Mouse (Mus musculus): Measurements from ENCODE around the gene Nlrp6. TPM values are rescaled to one million over a fixed set of nuclear protein-coding genes. Genes with fewer than 3 reads are reported as not detected.

Gene Nlrp6
- polyA plus RNA-seq, 1 experiment = not detected

DNA sequence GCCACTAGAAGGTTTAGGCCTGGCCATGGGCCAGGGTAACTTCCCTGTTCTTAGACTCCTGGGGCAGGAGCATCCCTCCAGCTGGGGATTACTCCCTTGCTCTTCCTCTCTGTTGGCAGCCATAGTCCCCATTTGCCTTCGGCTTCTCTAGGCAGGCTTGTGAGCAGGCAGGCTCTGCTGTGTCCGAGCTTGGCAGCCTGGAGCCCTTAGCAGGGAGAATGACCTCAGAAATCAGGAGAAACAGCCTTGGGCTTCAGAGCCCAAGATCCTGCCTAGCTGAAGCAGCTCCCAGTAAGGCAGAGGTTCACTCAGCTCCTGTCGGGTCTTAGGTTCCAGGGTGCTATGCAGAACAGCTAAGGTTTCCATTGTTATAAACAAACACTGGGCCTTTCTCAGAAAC, 21.6 kb upstream of the Nlrp6 start:
- H3K9me3 ChIP-seq (replicated peaks; ENCODE audit: control insufficient read depth, insufficient read depth, low read length, poor library complexity, severe bottlenecking) = no peaks in the 10 kb centered on the region
- no peak overlapping the region for H3K27ac ChIP-seq (ENCODE audit: insufficient read depth, low read length)
- TF ChIP-seq POLR2A (IDR thresholded peaks at IDR 0.05; ENCODE audit: insufficient read depth, low read length) (no peak), CTCF (IDR thresholded peaks at IDR 0.05; ENCODE audit: low read depth, low read length) (no peak), EP300 (IDR thresholded peaks at IDR 0.05; ENCODE audit: insufficient read depth, low read depth, low read length) (no peak)
- no peaks in the 10 kb centered on the region for H3K27me3 ChIP-seq (ENCODE audit: control insufficient read depth, insufficient read depth, low read length, poor library complexity, severe bottlenecking)
- no peaks in the 10 kb centered on the region for H3K4me1 ChIP-seq (ENCODE audit: control insufficient read depth, insufficient read depth, low read length)
- H3K9ac ChIP-seq (ENCODE audit: low read depth, poor library complexity, severe bottlenecking) = no peak overlapping the region
- H3K4me3 ChIP-seq (ENCODE audit: low read depth, low read length) = no peak overlapping the region
- H3K36me3 ChIP-seq (ENCODE audit: control insufficient read depth, insufficient read depth, low read length, poor library complexity, severe bottlenecking) = peaks cover 9% of the 10 kb centered on the region

DNA sequence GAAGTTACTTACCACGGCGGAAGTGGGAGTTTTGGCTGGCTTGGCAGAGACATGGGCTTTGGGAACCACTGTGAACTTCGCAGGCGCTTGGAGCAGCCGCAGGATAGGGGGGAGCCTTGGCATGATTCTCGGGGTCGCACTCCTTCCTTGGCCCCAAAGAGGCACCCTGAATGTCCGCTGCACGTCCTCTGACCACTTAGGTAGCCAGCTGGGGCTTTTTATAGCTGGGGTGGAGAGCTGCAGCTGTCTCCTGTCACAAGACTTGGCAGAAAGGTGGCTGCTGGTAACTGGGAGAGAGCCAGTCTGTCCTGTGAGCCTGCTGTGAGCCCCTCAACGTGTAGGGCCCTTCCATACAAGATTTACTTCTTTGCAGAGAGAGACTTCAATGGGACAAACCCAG, 20.5 kb upstream of the Nlrp6 start, which contains the start of gene Cox8b:
Gene Cox8b, minus strand, starts transcription at position 227 of the 400 bp plus-strand sequence.
- H3K36me3 ChIP-seq (ENCODE audit: control insufficient read depth, insufficient read depth, low read length, poor library complexity, severe bottlenecking) = peaks cover 5% of the 10 kb centered on the region
- no peak for TF ChIP-seq POLR2A (IDR thresholded peaks at IDR 0.05; ENCODE audit: insufficient read depth, low read length)
- no peak for TF ChIP-seq EP300 (IDR thresholded peaks at IDR 0.05; ENCODE audit: insufficient read depth, low read depth, low read length)
- no peak for TF ChIP-seq CTCF (IDR thresholded peaks at IDR 0.05; ENCODE audit: low read depth, low read length)
- no peak within 1 kb of the TSS; the same call in 1 of the 2 replicates for H3K9ac ChIP-seq (ENCODE audit: low read depth, poor library complexity, severe bottlenecking)
- no peaks in the 10 kb centered on the region for H3K9me3 ChIP-seq (replicated peaks; ENCODE audit: control insufficient read depth, insufficient read depth, low read length, poor library complexity, severe bottlenecking)
- no peak within 1 kb of the TSS for H3K27ac ChIP-seq (ENCODE audit: insufficient read depth, low read length)
- no peaks in the 10 kb centered on the region for H3K27me3 ChIP-seq (ENCODE audit: control insufficient read depth, insufficient read depth, low read length, poor library complexity, severe bottlenecking)
- no peaks in the 10 kb centered on the region for H3K4me1 ChIP-seq (ENCODE audit: control insufficient read depth, insufficient read depth, low read length)
- H3K4me3 ChIP-seq (ENCODE audit: low read depth, low read length) = no peak within 1 kb of the TSS

DNA sequence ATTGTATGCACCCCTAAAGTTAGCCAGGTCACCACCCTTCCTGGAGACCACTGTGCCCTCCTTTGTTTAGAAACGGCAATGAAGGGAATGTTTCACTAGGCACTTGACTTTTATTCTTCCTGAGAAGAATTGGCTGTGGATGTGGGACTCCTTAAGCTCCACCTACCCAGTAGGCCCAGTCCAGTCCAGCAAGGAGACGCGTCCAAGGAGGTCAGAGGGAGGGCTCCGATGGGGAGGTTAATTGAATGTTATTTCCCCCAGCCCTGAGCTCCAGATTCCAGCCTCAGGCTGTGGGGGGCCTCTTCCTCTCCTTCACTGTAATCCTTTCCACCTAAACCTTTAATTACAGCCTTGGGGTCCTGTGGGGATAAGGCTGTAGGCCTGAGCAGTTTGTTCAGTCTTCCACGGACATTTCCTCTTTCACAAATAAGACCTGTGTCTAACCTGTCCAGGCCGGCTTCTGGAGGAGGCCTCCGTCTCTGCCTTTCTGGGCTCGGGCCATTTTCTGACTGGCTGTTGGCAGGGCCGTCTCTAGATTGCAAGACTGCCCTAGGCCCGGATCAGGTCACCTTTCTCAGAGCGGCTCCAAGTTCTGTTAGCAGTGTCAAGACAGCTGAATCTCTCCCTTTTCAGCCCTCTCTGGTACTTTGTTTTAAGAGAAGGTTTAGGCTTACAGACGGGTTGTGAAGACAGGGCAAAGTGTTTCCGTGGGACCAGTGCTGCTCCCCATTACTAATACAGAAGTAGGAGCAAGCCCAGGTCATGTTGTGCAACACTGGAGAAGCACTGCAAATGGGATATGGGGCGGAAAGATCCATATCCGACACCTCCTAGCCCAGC, 18.4 kb upstream of the Nlrp6 start:
- Histone ChIP-seq H3K9me3 (replicated peaks; ENCODE audit: control insufficient read depth, insufficient read depth, low read length, poor library complexity, severe bottlenecking) (no peaks in the 10 kb centered on the region), H3K4me3 (ENCODE audit: low read depth, low read length) (no peak overlapping the region), H3K4me1 (ENCODE audit: control insufficient read depth, insufficient read depth, low read length) (no peaks in the 10 kb centered on the region), H3K27me3 (ENCODE audit: control insufficient read depth, insufficient read depth, low read length, poor library complexity, severe bottlenecking) (no peaks in the 10 kb centered on the region), H3K36me3 (ENCODE audit: control insufficient read depth, insufficient read depth, low read length, poor library complexity, severe bottlenecking) (peaks cover 3% of the 10 kb centered on the region), H3K27ac (ENCODE audit: insufficient read depth, low read length) (no peak overlapping the region), H3K9ac (ENCODE audit: low read depth, poor library complexity, severe bottlenecking) (0 out of 2 replicates have a peak overlapping the region, but pooled peaks have one; percentile 4)
- TF ChIP-seq CTCF (IDR thresholded peaks at IDR 0.05; ENCODE audit: low read depth, low read length) (no peak), EP300 (IDR thresholded peaks at IDR 0.05; ENCODE audit: insufficient read depth, low read depth, low read length) (no peak), POLR2A (IDR thresholded peaks at IDR 0.05; ENCODE audit: insufficient read depth, low read length) (no peak)

GRCm38 (mm10) chr7:140903212-140903611, 17.5 kb upstream of the Nlrp6 start:
- H3K36me3 ChIP-seq (ENCODE audit: control insufficient read depth, insufficient read depth, low read length, poor library complexity, severe bottlenecking) = peaks cover 3% of the 10 kb centered on the region
- no peaks in the 10 kb centered on the region for H3K9me3 ChIP-seq (replicated peaks; ENCODE audit: control insufficient read depth, insufficient read depth, low read length, poor library complexity, severe bottlenecking)
- H3K4me3 ChIP-seq (ENCODE audit: low read depth, low read length) = no peak overlapping the region
- no peak overlapping the region for H3K27ac ChIP-seq (ENCODE audit: insufficient read depth, low read length)
- TF ChIP-seq CTCF (IDR thresholded peaks at IDR 0.05; ENCODE audit: low read depth, low read length) = peak; percentile 82
- no peak for TF ChIP-seq POLR2A (IDR thresholded peaks at IDR 0.05; ENCODE audit: insufficient read depth, low read length)
- no peak for TF ChIP-seq EP300 (IDR thresholded peaks at IDR 0.05; ENCODE audit: insufficient read depth, low read depth, low read length)
- no peaks in the 10 kb centered on the region for H3K4me1 ChIP-seq (ENCODE audit: control insufficient read depth, insufficient read depth, low read length)
- H3K27me3 ChIP-seq (ENCODE audit: control insufficient read depth, insufficient read depth, low read length, poor library complexity, severe bottlenecking) = no peaks in the 10 kb centered on the region
- no peak overlapping the region for H3K9ac ChIP-seq (ENCODE audit: low read depth, poor library complexity, severe bottlenecking)

DNA sequence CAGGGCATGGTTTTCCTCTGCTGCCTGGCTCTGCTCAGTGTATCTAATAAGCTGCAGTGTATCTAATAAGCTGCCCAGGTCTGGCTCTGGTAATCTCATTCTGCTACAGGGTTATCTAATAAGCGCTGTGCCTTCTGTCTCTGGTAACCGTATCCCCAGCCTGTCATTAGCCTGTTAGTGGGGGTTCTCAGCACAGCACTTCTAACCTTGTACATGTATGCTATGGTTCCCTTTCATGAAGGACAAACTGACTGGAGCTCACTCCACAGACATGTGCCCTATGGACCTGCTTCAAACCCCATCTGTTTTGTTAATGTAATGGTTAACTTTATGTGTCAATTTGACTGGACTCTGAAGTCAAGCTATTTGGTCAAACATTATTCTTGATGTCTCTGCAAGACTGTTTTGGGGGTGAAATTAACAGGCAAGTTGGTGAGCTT, 15.0 kb upstream of the Nlrp6 start:
- H3K4me3 ChIP-seq (ENCODE audit: low read depth, low read length) = no peak overlapping the region
- no peaks in the 10 kb centered on the region for H3K27me3 ChIP-seq (ENCODE audit: control insufficient read depth, insufficient read depth, low read length, poor library complexity, severe bottlenecking)
- no peaks in the 10 kb centered on the region for H3K4me1 ChIP-seq (ENCODE audit: control insufficient read depth, insufficient read depth, low read length)
- no peak for TF ChIP-seq EP300 (IDR thresholded peaks at IDR 0.05; ENCODE audit: insufficient read depth, low read depth, low read length)
- TF ChIP-seq CTCF (IDR thresholded peaks at IDR 0.05; ENCODE audit: low read depth, low read length) = no peak
- no peak for TF ChIP-seq POLR2A (IDR thresholded peaks at IDR 0.05; ENCODE audit: insufficient read depth, low read length)
- no peak overlapping the region for H3K27ac ChIP-seq (ENCODE audit: insufficient read depth, low read length)
- no peak overlapping the region for H3K9ac ChIP-seq (ENCODE audit: low read depth, poor library complexity, severe bottlenecking)
- H3K36me3 ChIP-seq (ENCODE audit: control insufficient read depth, insufficient read depth, low read length, poor library complexity, severe bottlenecking) = no peaks in the 10 kb centered on the region
- H3K9me3 ChIP-seq (replicated peaks; ENCODE audit: control insufficient read depth, insufficient read depth, low read length, poor library complexity, severe bottlenecking) = no peaks in the 10 kb centered on the region

- H3K9me3 ChIP-seq (replicated peaks; ENCODE audit: control insufficient read depth, insufficient read depth, low read length, poor library complexity, severe bottlenecking) = no peaks in the 10 kb centered on the region
- H3K36me3 ChIP-seq (ENCODE audit: control insufficient read depth, insufficient read depth, low read length, poor library complexity, severe bottlenecking) = no peaks in the 10 kb centered on the region
Measured at GRCm38 (mm10) chr7:140907131-140907530, 13.6 kb upstream of the Nlrp6 start.

More at GRCm38 (mm10) chr7:140907131-140907530, 13.6 kb upstream of the Nlrp6 start:
- no peak overlapping the region for H3K9ac ChIP-seq (ENCODE audit: low read depth, poor library complexity, severe bottlenecking)
- H3K4me3 ChIP-seq (ENCODE audit: low read depth, low read length) = no peak overlapping the region
- TF ChIP-seq EP300 (IDR thresholded peaks at IDR 0.05; ENCODE audit: insufficient read depth, low read depth, low read length) = no peak
- TF ChIP-seq CTCF (IDR thresholded peaks at IDR 0.05; ENCODE audit: low read depth, low read length) = no peak
- TF ChIP-seq POLR2A (IDR thresholded peaks at IDR 0.05; ENCODE audit: insufficient read depth, low read length) = no peak
- no peak overlapping the region for H3K27ac ChIP-seq (ENCODE audit: insufficient read depth, low read length)
- no peaks in the 10 kb centered on the region for H3K27me3 ChIP-seq (ENCODE audit: control insufficient read depth, insufficient read depth, low read length, poor library complexity, severe bottlenecking)
- peaks cover 3% of the 10 kb centered on the region for H3K4me1 ChIP-seq (ENCODE audit: control insufficient read depth, insufficient read depth, low read length)
